Mouse (Mus musculus) cerebellum, adult 2 months (tissue): Measurements from ENCODE around the gene Nmnat2. TPM values are rescaled to one million over a fixed set of nuclear protein-coding genes. Genes with fewer than 3 reads are reported as not detected.

Experiments
- DNase-seq, 2 experiments: peaks; one replicate each; pipeline ENCODE4 v3.0.0; 2021
- H3K27ac ChIP-seq: fragments of 200-500 bp; 2 replicates; pipeline ENCODE4 v1.5.1; 2012; ENCODE audit warnings: low read length, control low read depth, inconsistent platforms; ENCODE audit not compliant: insufficient read depth
- H3K27me3 ChIP-seq: fragments of 200-500 bp; 2 replicates; pipeline ENCODE4 v1.6.1; 2012; ENCODE audit warnings: inconsistent platforms, mild to moderate bottlenecking, low read length, moderate library complexity; ENCODE audit not compliant: control insufficient read depth, insufficient read depth
- H3K4me1 ChIP-seq: fragments of 200-500 bp; 2 replicates; pipeline ENCODE4 v1.6.1; 2011; ENCODE audit warnings: low read length; ENCODE audit not compliant: control insufficient read depth, insufficient read depth
- H3K4me3 ChIP-seq: fragments of 200-500 bp; replicated peaks from 2 replicates; pipeline ENCODE3; 2011; ENCODE audit warnings: mild to moderate bottlenecking, low read depth, low read length, control low read depth; ENCODE audit not compliant: insufficient read depth
- CTCF ChIP-seq: fragments of 200-500 bp; IDR thresholded peaks from 2 replicates; pipeline ENCODE4 v1.5.1; 2011; ENCODE audit warnings: low read depth, mild to moderate bottlenecking, control low read depth, low read length, moderate library complexity, borderline replicate concordance; ENCODE audit not compliant: insufficient read depth
- POLR2A ChIP-seq: fragments of 200-500 bp; IDR thresholded peaks from 2 replicates; pipeline ENCODE4 v1.6.1; 2011; ENCODE audit warnings: low read length, control low read depth, borderline replicate concordance; ENCODE audit not compliant: insufficient read depth
- WGBS: fragments of 180-500 bp; shearing (Covaris S2); methylation state at CpG from one replicate; pipeline ENCODE4 v1.1.7; 2018; 5-methylcytosine and 5-hydroxymethylcytosine counted together
- polyA plus RNA-seq: library from polyadenylated mRNA; depleted of rRNA; stranded (reverse); fragments of >200 nt; gene quantifications from 2 replicates; pipeline ENCODE4 v1.2.3, GENCODE M21; 2012

Nmnat2 gene
- polyA plus RNA-seq, 1 experiment: 120 TPM

DNA sequence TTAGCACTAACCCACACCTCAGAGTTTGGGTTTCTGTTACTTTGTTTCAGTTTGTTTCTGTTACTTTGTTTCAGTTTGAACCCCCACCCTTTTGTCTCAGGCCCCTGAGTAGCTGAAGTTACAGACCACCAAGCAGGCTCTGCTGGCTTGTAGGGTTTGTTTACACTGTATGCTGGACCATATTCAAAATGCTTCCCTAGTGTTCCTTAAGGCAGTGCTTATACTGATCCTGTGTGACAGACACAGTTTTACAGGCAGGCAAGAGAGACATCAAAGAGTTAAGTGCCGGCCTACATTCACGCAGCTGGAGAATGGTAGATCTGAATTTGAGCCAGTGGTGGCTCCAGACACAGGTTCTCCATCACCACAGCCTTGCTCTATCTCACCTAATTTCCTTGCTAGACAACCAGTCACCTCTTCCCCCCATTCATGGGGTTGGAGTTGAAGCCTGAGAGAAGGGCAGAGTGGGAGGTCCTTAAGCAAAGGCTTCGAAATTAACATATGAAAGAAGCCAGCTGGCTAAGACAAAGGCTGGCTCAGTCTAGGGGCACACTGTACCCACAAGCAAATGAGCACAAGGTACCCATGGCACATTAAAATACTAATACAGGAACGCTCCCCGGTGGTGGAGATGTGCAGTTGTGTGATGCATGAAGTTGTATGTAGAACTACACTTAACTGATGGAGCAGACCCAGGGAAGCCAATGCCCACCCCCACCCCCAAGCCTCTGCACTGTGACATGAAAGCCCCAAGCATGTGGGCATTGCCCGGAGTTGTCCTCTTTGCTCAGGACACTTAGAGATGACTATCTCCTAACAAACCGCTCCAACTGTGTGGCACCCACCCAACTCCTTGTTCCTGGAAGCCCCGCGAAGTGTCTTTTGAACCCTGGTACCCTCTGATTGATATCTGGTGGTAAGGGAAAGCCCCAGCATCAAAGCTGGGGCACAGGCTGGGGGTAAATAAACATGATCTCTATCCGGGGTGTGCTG is 82.9 kb downstream of the Nmnat2 start:
- Histone ChIP-seq H3K27ac (no peak overlapping the region), H3K27me3 (no peaks in the 10 kb centered on the region), H3K4me3 (no peak overlapping the region), H3K4me1 (peaks cover 52% of the 10 kb centered on the region)
- no peak for DNase-seq
- WGBS: 49% methylated on average over 10 of the region's 10 CpGs
- TF ChIP-seq CTCF (no peak), POLR2A (no peak)

DNA sequence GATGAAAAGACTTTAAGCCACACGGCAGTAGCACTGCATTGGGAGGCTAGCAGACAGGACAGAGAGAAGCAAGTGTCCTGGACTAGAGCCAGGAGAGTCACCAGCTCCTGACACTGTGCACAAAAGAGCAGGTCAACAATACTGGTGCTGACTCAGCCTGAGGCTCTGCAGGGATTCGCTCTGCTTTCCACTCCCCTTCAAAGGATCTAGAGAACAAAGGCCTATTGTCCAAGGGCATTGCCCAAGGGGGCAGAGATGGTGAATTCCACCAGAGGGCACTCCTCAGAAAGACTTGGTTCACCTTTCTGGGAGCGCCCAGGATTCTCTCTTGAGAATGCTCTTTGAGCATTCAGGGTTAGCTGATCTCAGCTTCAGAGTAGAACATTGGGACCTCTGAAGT is 85.3 kb downstream of the Nmnat2 start:
- Histone ChIP-seq H3K4me3 (no peak overlapping the region), H3K27ac (peak overlapping the region; percentile 80), H3K27me3 (no peaks in the 10 kb centered on the region), H3K4me1 (peaks cover 57% of the 10 kb centered on the region)
- 26% methylated on average over 3 of the region's 3 CpGs for WGBS
- DNase-seq: peak; percentile 74 to 88
- TF ChIP-seq CTCF: peak; percentile 58; the same call in 1 of the 2 replicates
- no peak for TF ChIP-seq POLR2A

DNA sequence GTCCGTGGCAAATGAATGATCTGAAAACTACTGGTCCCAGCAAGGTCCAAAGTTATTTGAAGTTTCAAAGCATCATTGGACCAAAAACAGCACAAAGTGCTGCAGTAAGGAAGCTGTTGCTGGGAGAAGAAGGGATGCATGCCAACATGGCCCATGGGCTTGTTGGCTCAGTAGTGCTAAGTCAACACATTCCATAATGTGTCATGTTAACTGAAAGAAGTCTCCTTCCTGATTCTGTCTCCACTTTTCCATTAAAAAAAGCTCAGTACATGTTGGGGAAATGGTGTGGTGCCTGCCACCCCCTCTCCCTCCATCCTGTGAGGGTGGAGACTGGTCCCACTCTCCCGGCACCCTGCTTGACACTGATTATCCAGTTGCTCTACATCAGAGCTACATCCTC is 86.3 kb downstream of the Nmnat2 start:
- H3K27me3 ChIP-seq: no peaks in the 10 kb centered on the region
- no peak for DNase-seq
- H3K27ac ChIP-seq: peak overlapping the region; percentile 80; the same call in 1 of the 2 replicates
- TF ChIP-seq CTCF (no peak), POLR2A (no peak)
- 76% methylated on average over 2 of the region's 2 CpGs for WGBS
- H3K4me3 ChIP-seq: no peak overlapping the region
- H3K4me1 ChIP-seq: peaks cover 58% of the 10 kb centered on the region

DNA sequence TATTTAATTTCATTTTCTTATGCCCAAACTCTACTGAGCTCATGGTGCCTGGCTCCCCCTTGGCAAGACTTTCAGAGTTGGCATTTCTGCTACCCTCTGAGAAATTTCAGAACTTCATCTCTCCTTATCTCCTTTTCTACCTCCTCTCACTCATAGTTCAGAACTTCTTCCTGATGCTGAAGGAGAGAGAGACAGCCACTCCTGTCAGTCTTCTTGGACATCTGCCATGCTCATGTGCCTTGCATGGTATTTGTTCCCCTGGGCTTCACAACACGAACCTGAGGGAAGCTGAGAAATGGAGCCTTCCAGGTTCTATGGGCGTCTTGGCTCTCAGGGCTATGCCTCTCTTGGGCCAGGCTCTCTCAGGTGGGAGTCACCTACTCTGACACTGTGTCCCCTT is 87.5 kb downstream of the Nmnat2 start:
- Histone ChIP-seq H3K27ac (peak overlapping the region; percentile 19; the same call in 1 of the 2 replicates), H3K4me3 (no peak overlapping the region), H3K27me3 (no peaks in the 10 kb centered on the region), H3K4me1 (peaks cover 69% of the 10 kb centered on the region)
- no peak for DNase-seq
- TF ChIP-seq POLR2A (no peak), CTCF (no peak)
- 54% methylated on average over 2 of the region's 2 CpGs for WGBS

DNA sequence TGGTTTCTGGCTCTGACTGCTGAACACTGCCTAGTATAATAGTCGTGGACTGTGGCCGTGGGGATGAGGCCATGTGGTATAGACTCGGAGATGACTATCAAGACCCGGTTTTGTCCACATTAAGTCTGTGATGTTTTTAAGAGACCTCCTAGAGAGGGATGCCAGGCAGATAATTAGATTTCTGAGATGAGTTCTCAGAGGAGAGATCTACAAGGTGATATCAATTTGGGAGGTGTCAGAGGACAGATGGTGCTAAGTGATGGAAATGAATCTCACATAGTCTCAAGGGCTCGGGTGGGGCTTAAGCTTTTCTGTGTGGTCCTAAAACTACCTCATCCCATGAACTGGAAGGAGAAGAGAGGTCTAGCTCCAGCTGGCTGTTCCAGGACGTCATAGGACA is 88.5 kb downstream of the Nmnat2 start:
- no peak for DNase-seq
- peak overlapping the region; percentile 33; the same call in 1 of the 2 replicates for H3K27ac ChIP-seq
- 17% methylated on average over 6 of the region's 6 CpGs for WGBS
- H3K4me1 ChIP-seq: peaks cover 74% of the 10 kb centered on the region
- H3K4me3 ChIP-seq: no peak overlapping the region
- H3K27me3 ChIP-seq: no peaks in the 10 kb centered on the region
- TF ChIP-seq POLR2A: no peak

DNA sequence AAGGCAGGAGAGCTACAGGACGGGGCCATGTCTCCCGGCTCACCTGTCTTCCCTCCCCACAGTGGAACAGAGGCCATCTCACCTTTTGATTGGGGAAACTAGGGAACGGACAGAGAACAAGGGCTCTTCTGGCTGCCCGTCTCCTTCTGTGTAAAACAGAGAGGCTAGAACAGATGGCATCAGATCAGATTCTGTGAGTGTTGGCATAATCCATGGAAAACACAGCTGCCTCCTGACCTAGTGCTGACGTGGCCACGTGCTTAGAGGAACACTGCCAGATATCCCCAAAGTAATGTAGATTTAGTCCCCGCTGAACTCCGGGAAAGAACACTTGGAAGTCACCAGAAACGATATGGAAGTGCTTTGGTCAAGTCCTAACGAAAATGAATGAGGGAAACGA is 90.6 kb downstream of the Nmnat2 start:
- 4% methylated on average over 11 of the region's 11 CpGs for WGBS
- peak overlapping the region; percentile 84 for H3K27ac ChIP-seq
- DNase-seq: peak; percentile 73 to 88
- H3K4me3 ChIP-seq: no peak overlapping the region
- peaks cover 79% of the 10 kb centered on the region for H3K4me1 ChIP-seq
- TF ChIP-seq CTCF: no peak
- no peak for TF ChIP-seq POLR2A
- no peaks in the 10 kb centered on the region for H3K27me3 ChIP-seq

DNA sequence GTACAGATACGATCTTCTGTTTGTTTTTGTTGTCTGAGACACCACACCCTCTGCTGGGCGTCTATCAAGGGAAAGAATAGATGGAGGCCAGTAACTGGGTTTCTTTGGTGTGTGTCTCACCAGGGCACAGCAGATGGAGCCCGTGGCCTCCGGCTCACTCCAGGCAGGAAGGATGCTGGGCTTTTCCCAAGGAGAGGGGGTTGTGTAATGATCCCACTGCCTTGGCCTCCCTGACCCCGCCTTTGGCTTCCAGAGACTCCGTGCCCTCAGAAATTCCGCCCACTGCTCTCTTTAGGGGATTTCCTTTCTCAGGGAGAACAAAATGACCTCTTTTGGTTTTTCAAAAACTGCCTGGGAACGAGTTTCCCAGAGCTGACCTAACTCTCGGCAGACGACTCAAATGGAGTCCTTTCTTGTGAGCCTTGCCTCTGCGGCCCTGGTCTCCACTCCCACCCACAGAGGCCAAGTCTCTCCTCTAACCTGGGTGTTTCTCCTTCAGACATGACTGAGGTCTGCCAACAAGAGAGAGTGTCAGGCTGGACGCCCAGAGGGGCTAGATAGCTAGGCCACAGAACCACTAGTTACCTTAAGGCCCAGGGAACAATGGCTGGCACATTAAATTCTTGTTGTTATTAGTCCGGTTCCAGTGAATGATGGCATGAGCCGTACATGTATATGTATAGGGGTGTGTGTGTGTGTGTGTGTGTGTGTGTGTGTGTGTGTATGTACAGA is 93.5 kb downstream of the Nmnat2 start:
- H3K27ac ChIP-seq: peak overlapping the region; percentile 83
- 18% methylated on average over 14 of the region's 14 CpGs for WGBS
- DNase-seq: peak; percentile 72 to 77

DNA sequence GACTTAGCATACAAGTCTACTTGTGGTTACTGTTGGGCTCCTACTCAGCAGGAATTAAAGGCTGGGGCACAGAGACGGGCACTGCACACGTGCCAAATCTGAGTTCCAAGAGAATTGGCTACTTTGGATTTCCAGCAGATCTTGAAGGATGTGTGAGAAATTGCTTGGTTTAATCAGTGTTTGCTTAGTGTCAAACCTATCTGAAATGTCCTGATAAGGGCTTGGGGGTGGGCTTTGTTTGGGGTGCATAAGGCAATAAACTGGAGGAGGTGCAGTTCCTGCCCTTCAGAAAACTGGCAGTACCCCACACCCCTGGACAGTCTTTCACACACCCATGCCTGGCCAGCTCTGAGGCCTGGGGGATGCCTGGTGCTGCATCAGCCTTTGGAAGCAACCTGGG is 94.7 kb downstream of the Nmnat2 start:
- Histone ChIP-seq H3K27me3 (no peaks in the 10 kb centered on the region), H3K27ac (peak overlapping the region; percentile 29), H3K4me3 (no peak overlapping the region), H3K4me1 (peaks cover 61% of the 10 kb centered on the region)
- DNase-seq: no peak
- TF ChIP-seq CTCF: no peak
- TF ChIP-seq POLR2A: no peak
- 13% methylated on average over 2 of the region's 2 CpGs for WGBS

More for the DNA sequence above, 93.5 kb downstream of the Nmnat2 start:
- Histone ChIP-seq H3K4me1 (peaks cover 71% of the 10 kb centered on the region), H3K4me3 (no peak overlapping the region), H3K27me3 (no peaks in the 10 kb centered on the region)
- TF ChIP-seq CTCF (peak; percentile 68), POLR2A (no peak)
